Mouse (Mus musculus) c-Kit-positive CD71-positive TER-119-positive erythroid progenitor cells, embryonic 14.5 days (primary cell): ENCODE results near the gene Ggt1.
"Not testable (repeated sequence)": the region's sequence is repeated elsewhere in the genome, so short reads cannot be mapped to it uniquely, and the experiment has no call there.

Source experiments
- DNase-seq: peaks from one replicate; pipeline ENCODE4 v3.0.0-alpha.2; 2013; ENCODE audit warnings: low spot score

Gene Ggt1

GRCm38 (mm10) chr10:75549886-75550285, 11.5 kb upstream of the Ggt1 start:
- no peak for DNase-seq

- DNase-seq: no peak
Measured at GRCm38 (mm10) chr10:75551175-75551574, 10.2 kb upstream of the Ggt1 start.

GRCm38 (mm10) chr10:75552106-75552505, 9.3 kb upstream of the Ggt1 start:
- no peak for DNase-seq

GRCm38 (mm10) chr10:75552701-75553450, 8.5 kb upstream of the Ggt1 start:
- no peak for DNase-seq

- peak; percentile 16 for DNase-seq
Measured at GRCm38 (mm10) chr10:75554090-75554489, 7.3 kb upstream of the Ggt1 start.

- DNase-seq: no peak
Measured at GRCm38 (mm10) chr10:75555557-75555956, 5.8 kb upstream of the Ggt1 start.

GRCm38 (mm10) chr10:75556026-75556425, 5.4 kb upstream of the Ggt1 start:
- no peak for DNase-seq

GRCm38 (mm10) chr10:75558515-75558914, 2.9 kb upstream of the Ggt1 start:
- DNase-seq: no peak

GRCm38 (mm10) chr10:75559041-75559675, 2.2 kb upstream of the Ggt1 start:
- no peak for DNase-seq

GRCm38 (mm10) chr10:75559676-75560548, 1.5 kb upstream of the Ggt1 start, which contains the start of gene Lrrc75b:
Lrrc75b (minus strand) TSS chr10:75560330.
- no peak for DNase-seq

- DNase-seq: no peak
Measured at GRCm38 (mm10) chr10:75560549-75560899, 880 bp upstream of the Ggt1 start.

- DNase-seq: no peak
Measured at GRCm38 (mm10) chr10:75562596-75562995, 1.2 kb downstream of the Ggt1 start.

- DNase-seq: no peak
Measured at GRCm38 (mm10) chr10:75564687-75565265, 3.4 kb downstream of the Ggt1 start.

GRCm38 (mm10) chr10:75565436-75565835, 4.0 kb downstream of the Ggt1 start:
- no peak for DNase-seq

- no peak for DNase-seq
Measured at GRCm38 (mm10) chr10:75565906-75566305, 4.5 kb downstream of the Ggt1 start.

- DNase-seq: no peak
Measured at GRCm38 (mm10) chr10:75566321-75566720, 4.9 kb downstream of the Ggt1 start.

- not testable (repeated sequence) for DNase-seq
Measured at GRCm38 (mm10) chr10:75566765-75567164, 5.4 kb downstream of the Ggt1 start.

GRCm38 (mm10) chr10:75568029-75568428, 6.6 kb downstream of the Ggt1 start:
- DNase-seq: no peak

- DNase-seq: no peak
Measured at GRCm38 (mm10) chr10:75568441-75568840, 7.0 kb downstream of the Ggt1 start.

GRCm38 (mm10) chr10:75568851-75569250, 7.4 kb downstream of the Ggt1 start:
- DNase-seq: no peak

GRCm38 (mm10) chr10:75570981-75571657, 9.7 kb downstream of the Ggt1 start:
- DNase-seq: no peak

- no peak for DNase-seq
Measured at GRCm38 (mm10) chr10:75571937-75572336, 10.5 kb downstream of the Ggt1 start.
